Mouse (Mus musculus) heart, adult 8-10 months (tissue): ENCODE data around the gene Prr3. TPM values are rescaled to one million over a fixed set of nuclear protein-coding genes. Genes with fewer than 3 reads are reported as not detected.
"Not testable (repeated sequence)": the region's sequence is repeated elsewhere in the genome, so short reads cannot be mapped to it uniquely, and the experiment has no call there.

ENCODE experiments used
- DNase-seq: peaks from one replicate; pipeline ENCODE4 v3.0.0; 2022; ENCODE audit warnings: low spot score
- microRNA-seq: library from miRNA; unstranded; fragments of <30 nt; microRNA quantifications from one replicate; pipeline ENCODE4 v1.2.0, GENCODE M21; 2022
- total RNA-seq, 4 experiments: library from RNA; stranded (reverse); gene quantifications; 2 replicates each; pipeline ENCODE4 v1.2.4; 2022

Prr3 gene
- total RNA-seq, 4 experiments from 2014 or later, result 2.0 to 4.0 (median 2.9) TPM

- no peak for DNase-seq
Measured at GRCm38 (mm10) chr17:35937700-35938348, 42.2 kb downstream of the Prr3 start.

- DNase-seq, result not testable (repeated sequence)
Measured at GRCm38 (mm10) chr17:35935763-35936162, 44.3 kb downstream of the Prr3 start.

- no peak for DNase-seq
Measured at GRCm38 (mm10) chr17:35932608-35933007, 47.4 kb downstream of the Prr3 start.

- DNase-seq, result no peak
Measured at GRCm38 (mm10) chr17:35930627-35931026, 49.4 kb downstream of the Prr3 start.

- no peak for DNase-seq
Measured at GRCm38 (mm10) chr17:35929534-35929933, 50.5 kb downstream of the Prr3 start.

- DNase-seq, result no peak
Measured at GRCm38 (mm10) chr17:35927471-35927870, 52.6 kb downstream of the Prr3 start.

GRCm38 (mm10) chr17:35923281-35923680 lies 56.8 kb downstream of the Prr3 start:
- no peak for DNase-seq

GRCm38 (mm10) chr17:35922566-35922965 lies 57.5 kb downstream of the Prr3 start:
- no peak for DNase-seq

Small RNAs within 50 kb of the gene (microRNA-seq; reads per million reads assigned to microRNA genes)
- gene Mir877, result 51.5 reads per million, percentile 50 among the genes with 10 or more reads in this experiment

Other genes with a start within 250 kb of the Prr3 start
- gene Ier3, start 158.6 kb downstream of the Prr3 start, total RNA-seq, result 10 to 100 TPM; 31.3 to 64.3 (median 38.9) TPM
- 100 to 1,000 TPM; 154 to 174 (median 157) TPM for gene Flot1, start 157.0 kb downstream of the Prr3 start, total RNA-seq
- 10 to 100 TPM; 65.2 to 94.6 (median 72.1) TPM for gene Tubb5, start 141.9 kb downstream of the Prr3 start, total RNA-seq
- gene Mdc1, start 138.7 kb downstream of the Prr3 start, total RNA-seq, result 10 to 100 TPM; 11.5 to 12.8 (median 12.0) TPM
- 1 to 10 TPM; 1.7 to 2.9 (median 1.8) TPM for gene Nrm, start 118.9 kb downstream of the Prr3 start, total RNA-seq
- gene Ppp1r18, start 114.6 kb downstream of the Prr3 start, total RNA-seq, result 10 to 100 TPM; 10.5 to 13.5 (median 11.8) TPM
- 10 to 100 TPM; 18.7 to 20.8 (median 20.1) TPM for gene Dhx16, start 100.4 kb downstream of the Prr3 start, total RNA-seq
- 100 to 1,000 TPM in 3 of 4 experiments, 10 to 100 TPM in 1; 85.5 to 115 (median 106) TPM for gene 2310061I04Rik, start 82.8 kb downstream of the Prr3 start, total RNA-seq
- gene Atat1, start 70.2 kb downstream of the Prr3 start, total RNA-seq, result 1 to 10 TPM; 6.6 to 9.3 (median 8.3) TPM
- gene Mrps18b, start 63.8 kb downstream of the Prr3 start, total RNA-seq, result 10 to 100 TPM; 56.1 to 73.8 (median 57.0) TPM
- 10 to 100 TPM; 22.7 to 42.3 (median 25.8) TPM for gene Ppp1r10, start 63.8 kb downstream of the Prr3 start, total RNA-seq
- 10 to 100 TPM; 70.8 to 76.2 (median 72.2) TPM for gene Abcf1, start 10.5 kb downstream of the Prr3 start, total RNA-seq
- gene Gnl1, start 385 bp downstream of the Prr3 start, total RNA-seq, result 10 to 100 TPM; 32.1 to 41.0 (median 35.1) TPM
- gene H2-T24, start 40.3 kb upstream of the Prr3 start, total RNA-seq, result 1 to 10 TPM; 6.1 to 7.4 (median 7.1) TPM
- gene H2-T23, start 52.6 kb upstream of the Prr3 start, total RNA-seq, result 10 to 100 TPM; 26.8 to 28.5 (median 27.9) TPM
- 10 to 100 TPM; 10.4 to 14.0 (median 13.0) TPM for gene H2-T22, start 62.5 kb upstream of the Prr3 start, total RNA-seq
- gene Gm6034, start 62.7 kb upstream of the Prr3 start, total RNA-seq, result not detected
- gene Gm11127, start 78.1 kb upstream of the Prr3 start, total RNA-seq, result 1 to 10 TPM; 4.0 to 5.5 (median 4.9) TPM
- gene Gm19684, start 141.4 kb upstream of the Prr3 start, total RNA-seq, result under 1 TPM in 3 of 4 experiments, not detected in 1; 0.19 to 0.26 (median 0.25) TPM
- under 1 TPM in 2 of 4 experiments, not detected in 2; 0.34 to 0.38 TPM for gene Gm7030, start 149.2 kb upstream of the Prr3 start, total RNA-seq
- not detected for gene Gm8909, start 188.3 kb upstream of the Prr3 start, total RNA-seq
- not detected for gene H2-T3, start 210.1 kb upstream of the Prr3 start, total RNA-seq